Mouse (Mus musculus): ENCODE data around the gene Eml4. TPM values are rescaled to one million over a fixed set of nuclear protein-coding genes. Genes with fewer than 3 reads are reported as not detected.

The Eml4 gene
- polyA plus RNA-seq (2011; ENCODE audit: insufficient read depth, insufficient read length, low read depth, missing spikeins): 100 and 114 TPM in 2 replicates

DNA sequence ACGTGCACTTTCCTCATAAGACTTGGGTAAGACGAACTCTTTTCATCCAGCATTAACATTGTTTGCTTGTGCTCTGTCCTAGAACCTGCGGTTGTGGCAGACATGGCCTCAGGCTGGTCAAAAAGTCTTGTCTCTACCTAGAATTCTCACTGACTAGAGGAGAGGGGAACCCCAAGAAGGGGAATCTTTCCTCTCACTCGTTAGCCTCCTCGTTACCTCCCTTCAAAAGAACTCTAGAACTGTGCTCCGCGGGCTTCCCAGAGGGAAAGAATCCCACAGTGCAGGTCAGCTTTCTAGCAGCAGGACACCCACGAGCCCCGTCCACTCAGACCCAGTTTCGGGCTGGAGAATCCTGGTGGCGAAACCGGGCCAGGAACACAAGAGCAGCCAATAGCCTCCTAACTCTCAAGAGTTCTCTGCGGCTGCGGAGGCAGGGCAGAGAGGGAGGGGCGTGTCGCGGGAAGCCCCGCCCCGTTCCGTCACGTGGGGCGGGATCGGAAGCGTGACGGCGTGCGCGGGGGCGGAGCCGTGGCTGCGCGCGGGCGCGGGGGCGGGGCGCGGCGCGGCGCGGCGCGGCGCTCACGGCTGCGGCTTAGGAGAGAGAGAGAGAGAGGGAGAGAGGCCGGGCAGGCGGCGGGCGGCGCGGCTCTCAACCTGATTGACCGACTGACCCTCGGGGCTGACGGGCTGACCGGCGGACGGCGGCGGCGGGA lies at the start of gene Eml4:
TSS of gene Eml4 (plus strand) at position 553 of the 713 bp plus-strand sequence.
- Histone ChIP-seq H3K36me3 (ENCODE audit: control insufficient read depth, insufficient read depth, low read length, poor library complexity, severe bottlenecking) (no peaks in the 10 kb centered on the region), H3K9me3 (replicated peaks; ENCODE audit: control insufficient read depth, insufficient read depth, low read length, poor library complexity, severe bottlenecking) (no peaks in the 10 kb centered on the region), H3K27me3 (ENCODE audit: control insufficient read depth, insufficient read depth, low read length, poor library complexity, severe bottlenecking) (no peaks in the 10 kb centered on the region), H3K27ac (ENCODE audit: insufficient read depth, low read length) (no peak within 1 kb of the TSS), H3K4me1 (ENCODE audit: control insufficient read depth, insufficient read depth, low read length) (no peaks in the 10 kb centered on the region), H3K9ac (ENCODE audit: low read depth, poor library complexity, severe bottlenecking) (peak within 1 kb of the TSS; percentile 95), H3K4me3 (ENCODE audit: low read depth, low read length) (peak within 1 kb of the TSS; percentile 90)
- TF ChIP-seq POLR2A (IDR thresholded peaks at IDR 0.05; ENCODE audit: insufficient read depth, low read length) (peak; percentile 83), CTCF (IDR thresholded peaks at IDR 0.05; ENCODE audit: low read depth, low read length) (no peak), EP300 (IDR thresholded peaks at IDR 0.05; ENCODE audit: insufficient read depth, low read depth, low read length) (no peak)

DNA sequence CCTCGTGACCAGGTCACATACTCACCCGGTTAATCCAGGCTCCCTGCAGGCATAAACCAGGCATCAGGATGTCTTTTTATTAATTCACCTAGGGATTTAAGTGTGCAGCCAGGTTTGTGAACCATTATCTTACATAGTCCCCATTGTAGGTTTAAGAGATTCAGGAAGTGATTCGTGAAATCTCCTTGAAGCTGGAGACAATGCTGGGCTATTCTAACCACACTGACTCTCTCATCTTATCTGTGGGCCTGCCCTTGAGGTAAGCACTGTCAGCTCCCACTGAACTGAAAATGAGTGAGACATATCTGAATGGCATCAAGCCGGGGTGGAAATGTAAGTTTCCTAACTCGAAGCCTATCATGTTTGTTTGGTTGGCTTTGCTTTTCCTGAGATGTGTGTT lies 49.3 kb upstream of the Eml4 start:
- H3K4me1 ChIP-seq (ENCODE audit: control insufficient read depth, insufficient read depth, low read length): no peaks in the 10 kb centered on the region
- no peak overlapping the region for H3K27ac ChIP-seq (ENCODE audit: insufficient read depth, low read length)
- H3K36me3 ChIP-seq (ENCODE audit: control insufficient read depth, insufficient read depth, low read length, poor library complexity, severe bottlenecking): no peaks in the 10 kb centered on the region
- no peak overlapping the region for H3K9ac ChIP-seq (ENCODE audit: low read depth, poor library complexity, severe bottlenecking)
- no peaks in the 10 kb centered on the region for H3K9me3 ChIP-seq (replicated peaks; ENCODE audit: control insufficient read depth, insufficient read depth, low read length, poor library complexity, severe bottlenecking)
- H3K27me3 ChIP-seq (ENCODE audit: control insufficient read depth, insufficient read depth, low read length, poor library complexity, severe bottlenecking): no peaks in the 10 kb centered on the region
- H3K4me3 ChIP-seq (ENCODE audit: low read depth, low read length): no peak overlapping the region
- no peak for TF ChIP-seq EP300 (IDR thresholded peaks at IDR 0.05; ENCODE audit: insufficient read depth, low read depth, low read length)

DNA sequence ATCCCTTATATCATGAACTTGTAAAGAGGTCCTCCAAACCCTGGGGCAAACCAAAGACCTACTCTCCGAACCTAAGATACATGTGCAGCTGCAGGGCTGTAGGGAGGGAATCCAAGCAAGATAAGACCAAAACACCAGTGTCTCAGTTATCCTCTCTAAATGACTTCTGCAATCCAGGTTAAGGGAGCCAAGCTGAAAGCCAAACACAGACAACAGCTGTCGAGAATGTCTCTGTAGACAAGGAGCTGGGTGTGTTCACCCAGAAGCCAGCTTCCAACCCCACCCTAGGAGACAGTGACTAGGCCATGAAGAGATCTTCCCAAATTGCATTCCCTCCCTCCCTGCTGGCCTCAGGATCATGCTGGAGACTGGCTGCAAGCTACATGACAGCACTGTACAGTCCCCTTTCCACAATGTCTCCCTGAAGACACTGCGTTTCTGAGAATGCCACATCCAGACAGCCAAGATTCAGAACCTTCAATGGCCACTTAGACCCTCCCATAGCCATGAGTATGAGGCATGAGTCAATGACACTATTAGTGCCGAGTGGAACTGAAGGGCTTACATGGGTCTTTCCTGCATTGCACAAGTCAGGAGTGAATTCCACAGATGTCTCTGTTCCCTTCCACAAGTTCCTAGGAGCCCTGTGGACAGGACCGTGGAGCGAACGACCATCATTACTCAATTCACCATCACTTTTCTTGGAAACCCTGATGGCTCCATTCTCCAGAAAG lies 46.5 kb upstream of the Eml4 start:
- no peak overlapping the region for H3K9ac ChIP-seq (ENCODE audit: low read depth, poor library complexity, severe bottlenecking)
- no peak overlapping the region for H3K4me3 ChIP-seq (ENCODE audit: low read depth, low read length)
- TF ChIP-seq CTCF (IDR thresholded peaks at IDR 0.05; ENCODE audit: low read depth, low read length): no peak
- TF ChIP-seq POLR2A (IDR thresholded peaks at IDR 0.05; ENCODE audit: insufficient read depth, low read length): no peak
- no peak for TF ChIP-seq EP300 (IDR thresholded peaks at IDR 0.05; ENCODE audit: insufficient read depth, low read depth, low read length)
- H3K27ac ChIP-seq (ENCODE audit: insufficient read depth, low read length): no peak overlapping the region
- H3K4me1 ChIP-seq (ENCODE audit: control insufficient read depth, insufficient read depth, low read length): no peaks in the 10 kb centered on the region
- no peaks in the 10 kb centered on the region for H3K27me3 ChIP-seq (ENCODE audit: control insufficient read depth, insufficient read depth, low read length, poor library complexity, severe bottlenecking)
- H3K9me3 ChIP-seq (replicated peaks; ENCODE audit: control insufficient read depth, insufficient read depth, low read length, poor library complexity, severe bottlenecking): no peaks in the 10 kb centered on the region
- H3K36me3 ChIP-seq (ENCODE audit: control insufficient read depth, insufficient read depth, low read length, poor library complexity, severe bottlenecking): no peaks in the 10 kb centered on the region

DNA sequence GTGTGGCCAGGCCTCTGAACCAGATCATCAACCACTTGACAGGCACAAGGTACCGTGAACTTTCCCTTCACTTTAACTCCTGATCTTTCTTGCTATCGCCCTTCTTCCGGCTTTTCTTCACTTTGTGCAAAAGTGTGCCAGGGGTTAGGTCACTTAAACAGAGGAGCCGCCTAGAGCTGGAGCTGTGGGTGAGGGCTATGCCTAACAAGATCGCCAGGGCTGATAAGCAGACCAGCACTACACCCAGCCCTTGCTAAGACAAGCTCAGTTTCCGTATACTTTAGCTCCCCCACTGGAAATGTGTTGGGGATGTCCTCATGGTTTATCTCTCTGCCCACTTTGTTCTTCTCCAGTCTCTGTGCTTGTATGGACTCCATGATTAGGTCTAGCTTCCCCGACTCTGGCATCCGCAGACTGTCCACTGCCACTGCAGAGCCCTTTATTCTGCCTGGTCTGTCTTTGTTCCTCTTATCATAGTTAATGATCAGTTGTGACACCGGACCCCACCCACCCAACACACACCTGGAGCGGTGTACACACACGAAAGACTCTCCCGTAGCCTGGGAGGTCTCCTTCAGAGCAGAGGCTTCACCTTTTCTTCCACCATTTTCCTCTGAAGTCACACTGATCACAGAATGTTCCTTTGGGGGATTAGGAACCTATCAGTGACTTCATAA lies 43.6 kb upstream of the Eml4 start:
- H3K27me3 ChIP-seq (ENCODE audit: control insufficient read depth, insufficient read depth, low read length, poor library complexity, severe bottlenecking): no peaks in the 10 kb centered on the region; the same call in 1 of the 2 replicates
- H3K36me3 ChIP-seq (ENCODE audit: control insufficient read depth, insufficient read depth, low read length, poor library complexity, severe bottlenecking): no peaks in the 10 kb centered on the region
- H3K4me1 ChIP-seq (ENCODE audit: control insufficient read depth, insufficient read depth, low read length): no peaks in the 10 kb centered on the region
- H3K27ac ChIP-seq (ENCODE audit: insufficient read depth, low read length): no peak overlapping the region
- H3K9me3 ChIP-seq (replicated peaks; ENCODE audit: control insufficient read depth, insufficient read depth, low read length, poor library complexity, severe bottlenecking): no peaks in the 10 kb centered on the region
- no peak overlapping the region for H3K4me3 ChIP-seq (ENCODE audit: low read depth, low read length)
- no peak overlapping the region for H3K9ac ChIP-seq (ENCODE audit: low read depth, poor library complexity, severe bottlenecking)
- TF ChIP-seq POLR2A (IDR thresholded peaks at IDR 0.05; ENCODE audit: insufficient read depth, low read length) (no peak), CTCF (IDR thresholded peaks at IDR 0.05; ENCODE audit: low read depth, low read length) (no peak), EP300 (IDR thresholded peaks at IDR 0.05; ENCODE audit: insufficient read depth, low read depth, low read length) (no peak)

DNA sequence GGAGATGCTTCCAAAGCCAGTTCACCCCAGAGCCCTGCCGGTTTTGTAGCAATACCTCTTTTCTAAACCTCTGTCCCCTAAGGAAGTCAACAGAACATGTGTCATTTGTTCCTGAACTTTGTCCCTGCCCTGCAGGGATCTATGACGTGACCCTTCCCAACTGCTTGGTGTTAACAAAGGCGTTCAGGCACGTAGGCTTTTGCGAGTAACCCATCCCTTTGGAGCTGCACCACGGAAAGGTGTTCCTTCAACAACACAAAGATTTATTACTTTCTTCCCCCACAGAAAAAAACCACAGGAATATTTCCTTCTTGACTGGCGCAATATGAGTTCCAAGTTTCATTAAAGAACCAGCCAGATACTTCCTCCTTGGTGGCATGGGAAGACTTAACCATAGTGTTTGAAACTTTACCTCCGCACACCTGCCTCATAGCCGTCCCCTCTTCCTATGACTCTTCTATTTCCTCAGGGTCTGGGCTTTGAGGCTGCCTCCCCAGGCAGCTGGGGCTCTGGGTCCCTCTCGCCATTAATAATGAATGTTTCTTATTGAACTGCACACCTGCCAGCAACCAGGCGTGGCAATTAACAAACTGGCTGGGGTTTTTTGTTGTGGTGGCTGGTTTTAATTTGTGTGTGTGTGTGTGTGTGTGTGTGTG lies 43.0 kb upstream of the Eml4 start:
- H3K4me1 ChIP-seq (ENCODE audit: control insufficient read depth, insufficient read depth, low read length): no peaks in the 10 kb centered on the region

More for the DNA sequence above, 43.0 kb upstream of the Eml4 start:
- Histone ChIP-seq H3K27me3 (ENCODE audit: control insufficient read depth, insufficient read depth, low read length, poor library complexity, severe bottlenecking) (no peaks in the 10 kb centered on the region; the same call in 1 of the 2 replicates), H3K9me3 (replicated peaks; ENCODE audit: control insufficient read depth, insufficient read depth, low read length, poor library complexity, severe bottlenecking) (no peaks in the 10 kb centered on the region), H3K4me3 (ENCODE audit: low read depth, low read length) (no peak overlapping the region), H3K36me3 (ENCODE audit: control insufficient read depth, insufficient read depth, low read length, poor library complexity, severe bottlenecking) (no peaks in the 10 kb centered on the region), H3K9ac (ENCODE audit: low read depth, poor library complexity, severe bottlenecking) (no peak overlapping the region), H3K27ac (ENCODE audit: insufficient read depth, low read length) (no peak overlapping the region)
- TF ChIP-seq POLR2A (IDR thresholded peaks at IDR 0.05; ENCODE audit: insufficient read depth, low read length) (no peak), CTCF (IDR thresholded peaks at IDR 0.05; ENCODE audit: low read depth, low read length) (no peak), EP300 (IDR thresholded peaks at IDR 0.05; ENCODE audit: insufficient read depth, low read depth, low read length) (no peak)
